Mouse (Mus musculus) R1 (cell line): ENCODE measurements at regions not wholly inside any gene's neighbourhood (a gene's known extent, or its start where the extent isn't known, plus 50 kb on each side); places are given as distances from the start of the nearest gene placed in this dataset.

Experiments
- DNase-seq: peaks from one replicate; pipeline ENCODE4 v3.0.0-alpha.2; 2018; ENCODE audit warnings: low read depth, low spot score

GRCm38 (mm10) chrX:106985684-106986083, 65.3 kb downstream of the Lpar4 start:
- DNase-seq: no peak

DNA sequence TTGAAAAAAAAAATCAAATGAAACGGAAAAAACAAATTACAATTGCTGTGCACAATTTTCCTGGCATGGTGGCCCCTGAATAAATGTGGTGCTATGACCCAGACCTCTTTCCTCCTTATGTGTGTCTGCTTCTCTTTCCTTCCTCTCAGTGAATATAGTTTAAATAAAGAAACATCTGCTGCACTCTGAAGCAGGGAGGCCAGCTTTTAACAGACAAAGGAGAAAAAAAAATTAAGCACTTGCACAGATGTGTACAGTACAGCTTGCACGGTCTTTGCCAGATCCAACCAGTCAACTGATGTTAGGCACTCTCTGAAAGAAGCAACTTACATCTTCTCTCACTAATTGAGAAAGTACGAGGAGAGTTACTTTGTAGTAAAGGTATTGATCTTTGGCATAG, 66.4 kb downstream of the Lpar4 start:
- no peak for DNase-seq

- peak; percentile 94 for DNase-seq
Measured at GRCm38 (mm10) chrX:106987779-106988178, 67.4 kb downstream of the Lpar4 start.

GRCm38 (mm10) chrX:107004496-107004895, 83.8 kb upstream of the P2ry10 start:
- DNase-seq: no peak

DNA sequence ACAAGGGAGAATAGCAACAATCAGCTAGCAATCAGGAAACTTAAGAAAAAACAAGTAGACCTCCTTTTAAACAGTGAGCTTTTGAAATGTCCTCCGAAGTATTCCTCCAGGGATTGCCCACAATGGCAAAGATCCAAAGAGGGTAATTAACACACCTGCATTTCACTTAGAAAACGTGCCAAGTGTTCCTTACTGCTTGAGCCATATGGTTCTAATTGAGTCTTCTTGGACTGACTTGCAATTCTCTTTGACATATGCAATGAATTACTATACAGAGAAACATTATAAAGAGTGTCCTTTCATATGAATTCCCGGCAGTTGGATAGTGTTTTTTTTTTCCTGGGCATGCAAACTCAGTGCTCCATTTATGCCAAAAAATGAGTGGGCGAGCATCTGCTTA, 79.3 kb upstream of the P2ry10 start:
- DNase-seq: no peak

GRCm38 (mm10) chrX:107012615-107013014, 75.7 kb upstream of the P2ry10 start:
- DNase-seq: no peak

GRCm38 (mm10) chrX:107015335-107015734, 73.0 kb upstream of the P2ry10 start:
- peak; percentile 3 for DNase-seq

GRCm38 (mm10) chrX:107031726-107032125, 56.6 kb upstream of the P2ry10 start:
- no peak for DNase-seq

DNA sequence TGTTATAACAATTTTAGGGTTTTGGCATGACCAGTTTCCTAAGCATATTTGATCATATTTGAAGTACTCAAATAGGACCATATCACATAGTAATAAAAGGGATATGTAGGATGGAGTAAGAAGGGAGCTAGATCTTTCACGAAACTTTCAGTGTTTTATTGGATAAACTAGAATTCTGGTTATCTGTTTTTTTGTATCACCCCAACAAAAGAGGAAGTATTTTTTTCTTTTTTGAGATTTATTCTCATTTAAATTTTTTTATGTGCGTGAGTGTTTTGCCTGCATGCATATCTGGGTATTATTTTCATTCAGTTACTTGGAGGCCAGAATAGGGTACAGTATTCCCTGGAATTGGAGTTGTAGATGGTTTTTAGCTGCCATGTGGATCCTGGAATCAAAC, 50.3 kb upstream of the P2ry10 start:
- no peak for DNase-seq
